Mouse (Mus musculus): ENCODE results near the gene Tuba1c.

The Tuba1c gene

GRCm38 (mm10) chr15:99029619-99030584 lies at the start of gene Tuba1c:
Tuba1c (plus strand) TSS chr15:99029891.
- peak; percentile 33 to 34 for DNase-seq (ENCODE audit: low spot score in 2 of 2)

- DNase-seq (ENCODE audit: low spot score in 2 of 2), result no peak
Observed at GRCm38 (mm10) chr15:98980012-98980614, 49.6 kb upstream of the Tuba1c start.

GRCm38 (mm10) chr15:98982100-98982499 lies 47.6 kb upstream of the Tuba1c start:
- no peak for DNase-seq (ENCODE audit: low spot score in 2 of 2)

DNA sequence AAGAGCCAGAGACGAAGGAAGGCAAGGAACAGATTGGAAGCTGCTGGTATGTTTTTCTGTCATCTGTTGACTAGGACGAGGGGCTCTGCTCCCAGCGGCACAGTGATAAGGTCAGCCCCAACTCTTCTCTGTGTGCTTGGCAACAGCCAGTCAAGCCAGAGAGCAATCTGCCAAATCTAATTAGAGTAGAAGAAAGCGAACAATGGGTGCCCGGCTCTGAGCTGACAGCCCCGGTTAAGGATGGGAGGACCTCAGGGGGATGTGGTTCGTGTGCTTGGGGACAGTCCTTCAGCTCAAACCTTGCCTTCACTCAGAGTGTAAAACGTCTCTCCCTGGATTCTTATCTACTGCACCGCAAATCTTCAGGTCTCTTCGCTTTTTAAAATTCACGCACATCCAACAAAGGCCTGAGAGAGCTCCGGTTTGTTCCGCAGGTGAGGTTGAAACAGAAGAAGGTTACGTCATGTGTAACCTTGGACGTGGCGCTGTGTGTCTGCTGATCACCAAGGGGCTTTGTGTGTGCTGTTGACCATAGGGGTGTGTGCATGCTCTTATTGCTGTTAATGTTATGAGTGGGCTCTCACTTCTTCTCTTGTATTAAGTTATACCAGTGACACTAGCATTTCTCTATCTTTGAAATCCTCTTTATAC lies 46.1 kb upstream of the Tuba1c start:
- DNase-seq (ENCODE audit: low spot score in 2 of 2), result no peak

DNA sequence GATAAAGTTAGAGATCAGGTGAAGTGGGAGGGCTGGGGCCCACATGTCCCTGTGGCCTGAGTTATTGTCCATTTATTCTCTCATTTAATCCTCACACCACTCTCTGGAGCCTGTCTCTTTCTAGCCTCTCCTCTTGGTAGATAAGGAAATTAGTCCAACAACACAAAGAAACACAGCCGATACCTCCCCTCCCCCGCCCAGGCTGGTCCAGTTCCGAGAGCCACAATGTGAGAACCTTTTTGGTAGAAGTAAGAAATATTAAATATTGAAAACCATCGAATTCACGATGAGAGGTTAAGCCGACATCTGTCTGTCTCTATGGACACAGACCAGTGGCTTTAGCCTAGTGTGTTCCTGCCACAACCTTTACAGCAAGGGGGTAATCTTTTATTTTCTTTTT lies 45.0 kb upstream of the Tuba1c start:
- DNase-seq (ENCODE audit: low spot score in 2 of 2), result peak in 1 of 2 experiments; percentile 26

DNA sequence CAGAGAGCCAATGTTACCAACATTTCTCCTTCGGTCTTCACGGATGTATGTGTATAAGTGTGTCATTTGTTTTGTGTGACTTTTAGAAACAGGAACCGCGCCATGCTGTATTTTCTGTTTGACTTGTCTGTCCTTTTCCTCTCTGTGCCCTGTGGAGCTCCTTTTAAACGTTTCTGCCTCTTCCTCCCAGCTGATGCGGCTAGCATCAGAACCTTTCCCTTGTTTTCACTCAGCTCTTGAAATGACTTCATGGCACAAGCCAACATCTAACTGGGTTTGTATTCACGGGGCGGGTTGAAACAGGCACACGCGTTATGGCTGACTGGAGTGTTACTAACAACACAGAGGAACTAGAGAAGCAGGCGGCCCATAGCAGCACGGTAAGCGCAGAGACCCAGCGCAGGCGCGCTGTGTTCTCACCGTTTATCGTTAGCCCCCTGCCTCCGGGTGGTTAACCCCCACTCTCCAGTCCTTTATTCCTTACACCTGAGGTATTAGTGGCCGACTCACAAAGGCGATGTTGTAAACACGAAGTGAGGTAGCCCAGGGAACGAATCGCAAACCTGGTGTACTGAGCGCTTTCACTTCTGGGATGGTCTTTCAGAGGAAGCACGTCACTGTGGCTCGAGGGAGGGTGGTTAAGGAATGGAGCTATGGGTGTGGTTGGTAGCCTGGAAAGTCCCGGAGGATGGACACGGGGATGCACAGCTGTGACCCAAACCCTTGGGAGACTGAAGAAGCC lies 44.3 kb upstream of the Tuba1c start:
- peak; percentile 65 to 68 for DNase-seq (ENCODE audit: low spot score in 2 of 2)

DNA sequence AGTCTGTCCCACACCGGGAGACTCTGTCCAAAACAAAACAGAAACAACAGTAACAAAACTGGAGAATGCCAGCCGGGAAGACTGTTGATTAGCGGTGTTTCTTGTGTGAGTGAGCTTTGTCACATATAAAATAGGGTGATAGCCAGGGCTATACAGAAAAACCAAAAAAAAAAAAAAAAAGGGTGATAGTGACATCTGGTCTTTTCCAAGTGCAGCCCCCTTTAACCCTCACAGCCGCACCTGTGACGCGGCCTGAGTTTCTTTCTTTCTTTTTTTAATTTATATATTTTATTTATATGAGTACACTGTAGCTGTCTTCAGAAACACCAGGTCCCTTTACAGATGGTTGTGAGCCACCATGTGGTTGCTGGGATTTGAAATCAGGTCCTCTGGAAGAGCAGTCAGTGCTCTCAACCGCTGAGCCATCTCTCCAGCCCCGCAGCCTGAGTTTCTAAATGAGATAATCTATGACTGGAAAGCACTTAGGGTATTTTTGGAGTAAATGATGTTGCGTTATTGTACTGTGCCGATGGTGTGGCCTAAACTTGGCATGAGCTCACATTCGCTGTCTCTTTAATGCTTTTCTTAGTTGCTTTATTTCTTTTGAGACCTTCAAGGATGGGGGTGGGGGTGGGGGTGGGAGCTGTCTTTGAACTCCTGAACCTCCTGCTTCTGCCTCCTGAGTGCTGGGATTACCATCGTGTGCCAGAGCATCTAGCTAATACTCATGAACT lies 43.5 kb upstream of the Tuba1c start:
- DNase-seq (ENCODE audit: low spot score in 2 of 2), result no peak

GRCm38 (mm10) chr15:98987077-98987630 lies 42.5 kb upstream of the Tuba1c start:
- DNase-seq (ENCODE audit: low spot score in 2 of 2), result no peak

- no peak for DNase-seq (ENCODE audit: low spot score in 2 of 2)
Observed at GRCm38 (mm10) chr15:98987661-98988181, 42.0 kb upstream of the Tuba1c start.

GRCm38 (mm10) chr15:98988787-98989186 lies 40.9 kb upstream of the Tuba1c start:
- DNase-seq (ENCODE audit: low spot score in 2 of 2), result no peak

DNA sequence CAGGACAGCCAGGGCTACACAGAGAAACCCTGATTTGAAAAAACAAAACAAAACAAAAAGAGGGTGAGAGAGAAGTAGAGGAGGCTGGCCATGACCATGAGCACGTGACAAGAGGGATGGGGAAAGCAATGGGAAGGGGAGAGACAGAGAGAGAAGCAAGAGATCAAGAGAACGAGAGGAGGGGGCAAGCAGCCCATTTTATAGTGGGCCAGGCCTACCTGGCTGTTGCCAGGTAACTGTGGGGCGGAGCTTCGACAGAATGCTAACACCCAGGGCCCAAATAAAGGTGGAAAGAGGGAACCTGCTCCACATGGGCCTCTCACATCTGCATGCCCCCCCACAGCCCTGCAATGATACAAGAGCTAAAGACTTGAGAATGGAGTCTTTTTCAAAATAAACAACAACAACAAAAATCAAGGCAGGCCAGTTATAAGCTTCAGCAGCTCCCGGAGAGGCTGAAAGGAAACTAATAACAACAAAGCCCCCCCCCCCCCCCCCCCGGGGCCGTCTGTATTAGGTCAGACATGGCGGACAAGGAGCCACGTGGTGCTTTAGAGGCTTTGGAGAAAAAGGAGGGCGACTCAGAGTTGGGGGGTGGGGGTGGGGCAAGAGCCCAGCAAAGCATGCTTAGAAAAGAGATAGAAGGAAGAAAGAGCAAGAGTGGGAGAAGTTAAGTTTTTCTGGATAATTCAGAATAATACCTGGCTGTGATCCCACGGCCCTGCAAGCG lies 39.8 kb upstream of the Tuba1c start:
- no peak for DNase-seq (ENCODE audit: low spot score in 2 of 2)

GRCm38 (mm10) chr15:98990669-98991539 lies 38.8 kb upstream of the Tuba1c start:
- DNase-seq (ENCODE audit: low spot score in 2 of 2), result no peak

GRCm38 (mm10) chr15:98991540-98992050 lies 38.1 kb upstream of the Tuba1c start:
- no peak for DNase-seq (ENCODE audit: low spot score in 2 of 2)

- DNase-seq (ENCODE audit: low spot score in 2 of 2), result peak; percentile 60 to 80
Observed at GRCm38 (mm10) chr15:98992086-98992912, 37.4 kb upstream of the Tuba1c start.

GRCm38 (mm10) chr15:98993093-98993793 lies 36.4 kb upstream of the Tuba1c start:
- peak; percentile 84 to 93 for DNase-seq (ENCODE audit: low spot score in 2 of 2)

GRCm38 (mm10) chr15:98993865-98994264 lies 35.8 kb upstream of the Tuba1c start:
- peak; percentile 78 to 81 for DNase-seq (ENCODE audit: low spot score in 2 of 2)

DNA sequence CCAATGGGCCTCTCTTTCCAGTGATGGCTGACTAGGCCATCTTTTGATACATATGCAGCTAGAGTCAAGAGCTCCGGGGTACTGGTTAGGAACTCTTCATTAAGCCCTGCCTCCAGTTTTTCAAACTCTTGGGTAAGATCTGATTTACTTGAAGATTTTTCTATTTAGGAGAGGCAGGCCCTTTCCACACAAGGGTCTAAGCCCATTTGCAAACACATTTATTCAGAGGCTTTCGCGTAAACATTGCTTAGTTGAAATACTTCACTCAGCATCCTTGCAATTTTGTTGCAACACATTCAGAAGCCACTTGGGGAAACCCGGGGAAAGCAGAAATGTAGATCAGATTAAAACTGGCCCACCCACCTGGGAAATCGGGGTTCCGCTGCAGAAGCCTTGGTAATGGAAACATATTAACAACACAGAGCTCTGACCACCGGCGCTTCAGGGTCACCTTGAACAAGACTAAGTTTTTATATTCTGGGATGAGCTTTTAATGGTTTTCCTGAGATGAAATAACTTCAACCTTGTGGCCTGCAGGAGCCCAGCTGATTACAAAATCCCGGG lies 34.7 kb upstream of the Tuba1c start:
- no peak for DNase-seq (ENCODE audit: low spot score in 2 of 2)
